Mouse (Mus musculus) heart, postnatal 0 days (tissue): ENCODE results near the gene Rfk.

Experiments
- CTCF ChIP-seq: IDR thresholded peaks from 2 replicates; pipeline ENCODE4 v1.5.1; 2016; ENCODE audit warnings: antibody characterized with exemption, control low read depth, low read depth
- EP300 ChIP-seq: IDR thresholded peaks from 2 replicates; pipeline ENCODE4 v1.6.1; 2016; ENCODE audit warnings: antibody characterized with exemption, low read depth

- no peak for TF ChIP-seq CTCF
- no peak for TF ChIP-seq EP300
Observed at GRCm38 (mm10) chr19:17344881-17345280, 49.0 kb upstream of the Rfk start.
